10 mouse cellular contexts compared by ENCODE assay signal in genomic region chr19:46435492-46435891, GRCm38 (mm10). TPM values are rescaled to one million over a fixed set of nuclear protein-coding genes. Genes with fewer than 3 reads are reported as not detected.
DNase-seq lines count a peak whose midpoint lies in the region; ATAC-seq and TF ChIP-seq lines count a peak whose summit lies in the region.
"Had no signal": no experiment of that assay in that cellular context is flagged by ENCODE, and none has a peak within 500 bp of the region (broad histone marks: within the 10 kb centered on the region; RNA-seq: fewer than 3 reads in every experiment).

No protein-coding gene starts in this region.

- no peak for ATAC-seq in lung, postnatal 0 days
- ATAC-seq in embryonic facial prominence, embryonic 13.5 days (ENCODE audit: insufficient number of reproducible peaks, insufficient read depth, low FRiP score, low TSS enrichment, low read depth), result no peak
- peak; percentile 24; the same call in 1 of the 2 replicates for ATAC-seq in neural tube, embryonic 13.5 days (ENCODE audit: low read depth)

- no peak for DNase-seq in lung, postnatal 0 days (ENCODE audit: low spot score)
- DNase-seq in lung, postnatal 25 days (ENCODE audit: low spot score), result no peak
- peak; percentile 23 for DNase-seq in MN1 (ENCODE audit: low spot score)
- no peak for DNase-seq in layer of hippocampus, adult 18-20 months (ENCODE audit: low spot score in 2 of 2)
- DNase-seq in heart, postnatal 14 days, result no peak
- DNase-seq: cerebellum, postnatal 36 days; heart, postnatal 4 days had no signal

- no peak overlapping the region for H3K4me2 ChIP-seq in lung, postnatal 0 days (replicated peaks; ENCODE audit: low read depth, low read length)
- no peak overlapping the region; the same call in 1 of the 2 replicates for H3K4me2 ChIP-seq in embryonic facial prominence, embryonic 13.5 days
- H3K4me2 ChIP-seq in neural tube, embryonic 13.5 days, result no peak overlapping the region
- H3K4me2 ChIP-seq: lung, embryonic 15.5 days had no signal

- H3K36me3 ChIP-seq in lung, postnatal 0 days (ENCODE audit: insufficient read depth, low read length), result no peaks in the 10 kb centered on the region
- 0 out of 2 replicates have a peak, but pooled peaks cover 3% of the 10 kb centered on the region for H3K36me3 ChIP-seq in embryonic facial prominence, embryonic 13.5 days
- no peaks in the 10 kb centered on the region for H3K36me3 ChIP-seq in neural tube, embryonic 13.5 days
- H3K36me3 ChIP-seq: lung, embryonic 15.5 days had no signal

- WGBS in lung, postnatal 0 days, result 20% methylated on average over 7 of the region's 7 CpGs
- 4% methylated on average over 7 of the region's 7 CpGs for WGBS in embryonic facial prominence, embryonic 13.5 days
- 3% methylated on average over 7 of the region's 7 CpGs for WGBS in neural tube, embryonic 13.5 days

- no peak overlapping the region for H3K4me3 ChIP-seq in lung, postnatal 0 days (ENCODE audit: low read depth, low read length)
- H3K4me3 ChIP-seq in embryonic facial prominence, embryonic 13.5 days, result no peak overlapping the region
- H3K4me3 ChIP-seq in neural tube, embryonic 13.5 days, result no peak overlapping the region
- H3K4me3 ChIP-seq: lung, embryonic 15.5 days had no signal

- H3K27me3 ChIP-seq in lung, postnatal 0 days (replicated peaks; ENCODE audit: insufficient read depth, low read length), result no peaks in the 10 kb centered on the region
- H3K27me3 ChIP-seq in embryonic facial prominence, embryonic 13.5 days, result no peaks in the 10 kb centered on the region
- H3K27me3 ChIP-seq in neural tube, embryonic 13.5 days, result no peaks in the 10 kb centered on the region
- H3K27me3 ChIP-seq: lung, embryonic 15.5 days had no signal

- TF ChIP-seq CTCF in lung, postnatal 0 days (IDR thresholded peaks at IDR 0.05), result peak; percentile 71

- no peak for TF ChIP-seq EP300 in lung, postnatal 0 days (IDR thresholded peaks at IDR 0.05)

- no peaks in the 10 kb centered on the region for H3K4me1 ChIP-seq in lung, postnatal 0 days (ENCODE audit: insufficient read depth, low read depth, low read length)
- peaks cover 39% of the 10 kb centered on the region for H3K4me1 ChIP-seq in embryonic facial prominence, embryonic 13.5 days
- peaks cover 44% of the 10 kb centered on the region for H3K4me1 ChIP-seq in neural tube, embryonic 13.5 days (replicated peaks)

- intact Hi-C loops in heart, postnatal 14 days (cut with DNase I), result no loop called here

- H3K9ac ChIP-seq in lung, postnatal 0 days (replicated peaks; ENCODE audit: low read depth), result no peak overlapping the region
- H3K9ac ChIP-seq in embryonic facial prominence, embryonic 13.5 days, result peak overlapping the region; percentile 54; the same call in 1 of the 2 replicates
- H3K9ac ChIP-seq in neural tube, embryonic 13.5 days, result 0 out of 2 replicates have a peak overlapping the region, but pooled peaks have one; percentile 22
- H3K9ac ChIP-seq: lung, embryonic 15.5 days had no signal

- H3K9me3 ChIP-seq in lung, postnatal 0 days (ENCODE audit: low read length), result no peaks in the 10 kb centered on the region
- H3K9me3 ChIP-seq in embryonic facial prominence, embryonic 13.5 days, result no peaks in the 10 kb centered on the region
- no peaks in the 10 kb centered on the region for H3K9me3 ChIP-seq in neural tube, embryonic 13.5 days
- H3K9me3 ChIP-seq: lung, embryonic 15.5 days had no signal

- H3K27ac ChIP-seq in lung, postnatal 0 days (ENCODE audit: low read length), result no peak overlapping the region
- peak overlapping the region; percentile 81; the same call in 1 of the 2 replicates for H3K27ac ChIP-seq in embryonic facial prominence, embryonic 13.5 days
- no peak overlapping the region; the same call in 1 of the 2 replicates for H3K27ac ChIP-seq in neural tube, embryonic 13.5 days (replicated peaks)
- H3K27ac ChIP-seq: lung, embryonic 15.5 days had no signal

RNA-seq across cellular contexts. Expression of gene Sufu, which starts 38.8 kb away (rescaled TPM):
- 13.1 and 14.2 TPM in 2 replicates for polyA plus RNA-seq in lung, postnatal 0 days (2015; fragmentation: Nextera tagmentation; extraction: Ambion mirVana)
- 38.5 and 39.3 TPM in 2 replicates for polyA plus RNA-seq in embryonic facial prominence, embryonic 13.5 days (2015; fragmentation: Nextera tagmentation; extraction: Ambion mirVana)
- polyA plus RNA-seq in neural tube, embryonic 13.5 days (2015; fragmentation: Nextera tagmentation; extraction: Ambion mirVana), result 24.8 and 27.9 TPM in 2 replicates
- total RNA-seq in layer of hippocampus, adult 18-20 months (2021), result 10 to 100 TPM; 20.0 to 20.1 TPM
- 10 to 100 TPM; 15.1 to 15.3 TPM for total RNA-seq in heart, postnatal 14 days (2021)

RNA-seq across cellular contexts. Expression of gene Actr1a, which starts 39.9 kb away (rescaled TPM):
- 98.2 and 104 TPM in 2 replicates for polyA plus RNA-seq in lung, postnatal 0 days (2015; fragmentation: Nextera tagmentation; extraction: Ambion mirVana)
- polyA plus RNA-seq in embryonic facial prominence, embryonic 13.5 days (2015; fragmentation: Nextera tagmentation; extraction: Ambion mirVana), result 139 and 160 TPM in 2 replicates
- polyA plus RNA-seq in neural tube, embryonic 13.5 days (2015; fragmentation: Nextera tagmentation; extraction: Ambion mirVana), result 292 and 297 TPM in 2 replicates
- total RNA-seq in layer of hippocampus, adult 18-20 months (2021), result 100 to 1,000 TPM; 192 to 196 TPM
- total RNA-seq in heart, postnatal 14 days (2021), result 100 to 1,000 TPM; 104 to 108 TPM
